Mouse (Mus musculus): ENCODE results near the gene Fam198b. TPM values are rescaled to one million over a fixed set of nuclear protein-coding genes. Genes with fewer than 3 reads are reported as not detected.

The Fam198b gene
- total RNA-seq, 2 experiments from 2014 or later, result 4.2 to 7.2 TPM

DNA sequence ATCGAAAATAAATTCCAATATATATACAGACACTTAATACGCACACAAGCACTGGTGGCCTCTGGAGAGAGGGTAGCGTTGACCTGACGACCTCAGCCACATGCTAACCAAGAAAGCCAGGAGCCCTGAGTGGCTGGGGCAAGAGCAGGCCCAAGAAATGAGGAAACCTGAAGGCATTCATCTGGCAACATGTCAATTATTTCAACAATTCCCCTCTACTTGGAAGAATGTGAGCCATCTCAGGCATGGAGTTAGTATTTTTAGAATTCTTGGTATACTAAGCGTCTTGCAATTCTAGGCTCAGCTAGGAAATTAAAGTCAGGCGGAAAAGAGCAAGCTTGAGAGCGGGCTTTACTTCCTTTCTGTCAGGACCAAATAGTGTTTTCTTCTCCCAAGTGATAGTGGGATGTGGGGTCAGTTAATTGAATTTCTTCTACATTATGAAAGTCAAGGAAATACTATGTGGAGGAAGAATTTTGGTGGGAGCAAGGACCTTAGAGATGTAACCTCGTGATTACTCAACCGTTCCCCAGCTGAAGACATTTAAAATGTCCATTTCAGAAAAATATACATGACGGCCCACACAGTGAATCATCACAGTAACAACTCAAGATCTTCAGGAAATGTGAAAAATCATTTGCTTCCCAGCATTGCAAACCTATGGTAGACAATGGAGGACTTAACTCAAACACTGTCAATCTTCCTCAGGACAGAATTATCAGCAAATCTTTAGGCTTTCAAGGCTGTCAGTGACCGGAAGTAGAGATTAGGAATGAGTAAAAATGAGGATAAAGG, 93.5 kb downstream of the Fam198b start:
- DNase-seq (ENCODE audit: low spot score in 2 of 2), result no peak

- no peak for DNase-seq (ENCODE audit: low spot score in 2 of 2)
These were observed 96.4 kb downstream of the Fam198b start for GRCm38 (mm10) chr3:79980714-79981113.

DNA sequence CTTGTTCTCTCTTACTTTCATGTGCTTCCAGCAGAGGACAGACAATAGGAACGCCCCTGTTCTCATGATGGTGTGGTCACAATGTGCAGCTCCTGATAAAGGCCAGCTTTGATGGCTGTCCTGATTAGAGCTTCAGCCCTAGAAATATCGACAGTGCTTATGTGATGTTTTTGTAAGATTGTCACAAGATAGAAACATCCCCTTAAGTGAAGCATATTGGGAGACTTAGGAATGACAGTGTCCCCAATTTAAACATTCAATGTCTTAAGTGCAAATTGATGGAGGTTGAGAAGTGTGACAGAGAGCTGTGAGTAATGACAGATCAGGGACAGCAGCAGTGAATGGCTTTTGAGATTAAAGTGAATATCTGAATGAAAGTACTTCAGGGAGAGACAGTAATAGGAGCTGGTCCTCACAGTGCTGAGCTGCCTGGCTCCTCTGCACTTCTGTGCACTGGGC, 99.7 kb downstream of the Fam198b start:
- no peak for DNase-seq (ENCODE audit: low spot score in 2 of 2)

DNA sequence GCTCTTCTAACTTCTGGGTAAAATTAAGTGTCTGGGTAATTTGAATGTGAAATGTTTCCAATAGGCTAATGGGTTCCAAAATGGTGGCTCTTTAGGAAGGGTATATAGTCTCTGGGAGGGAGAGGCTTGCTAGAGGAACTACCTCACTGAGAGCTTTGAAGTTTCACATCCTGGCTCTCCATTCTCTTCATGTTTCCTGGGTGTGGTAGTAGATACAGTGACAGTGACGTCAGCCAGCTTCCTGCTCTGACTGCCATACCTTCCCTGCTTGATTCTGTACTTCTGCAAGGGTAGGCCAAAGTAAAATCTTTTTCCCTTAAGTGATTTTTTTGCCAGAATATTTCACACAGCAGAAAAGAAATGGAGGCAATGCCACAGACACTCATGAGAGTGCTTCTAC, 100.2 kb downstream of the Fam198b start:
- DNase-seq (ENCODE audit: low spot score in 2 of 2), result no peak

- DNase-seq (ENCODE audit: low spot score in 2 of 2), result no peak
These were observed 104.9 kb downstream of the Fam198b start for GRCm38 (mm10) chr3:79989250-79989649.

DNA sequence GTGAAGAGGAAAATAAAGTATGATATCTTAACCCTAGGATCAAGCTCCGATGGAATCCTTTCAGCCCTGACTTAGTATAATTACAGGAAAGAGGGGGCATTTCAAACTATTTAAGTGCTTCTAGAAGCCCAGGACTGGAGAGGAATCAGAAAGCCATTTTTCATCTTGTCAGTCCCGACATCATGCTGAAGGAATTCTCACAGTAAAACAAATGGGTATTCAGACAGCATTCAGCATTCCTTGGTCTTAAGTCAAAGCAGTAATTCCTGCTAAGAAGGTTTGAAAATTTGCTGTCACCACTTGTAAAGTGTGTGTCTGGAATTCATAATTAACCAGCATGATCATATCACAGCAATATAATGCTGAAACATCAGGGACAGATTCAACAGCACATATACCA, 105.6 kb downstream of the Fam198b start:
- no peak for DNase-seq (ENCODE audit: low spot score in 2 of 2)

GRCm38 (mm10) chr3:79990480-79990879, 106.1 kb downstream of the Fam198b start:
- DNase-seq (ENCODE audit: low spot score in 2 of 2), result no peak

GRCm38 (mm10) chr3:79994029-79994539, 109.8 kb downstream of the Fam198b start:
- no peak for DNase-seq (ENCODE audit: low spot score in 2 of 2)

DNA sequence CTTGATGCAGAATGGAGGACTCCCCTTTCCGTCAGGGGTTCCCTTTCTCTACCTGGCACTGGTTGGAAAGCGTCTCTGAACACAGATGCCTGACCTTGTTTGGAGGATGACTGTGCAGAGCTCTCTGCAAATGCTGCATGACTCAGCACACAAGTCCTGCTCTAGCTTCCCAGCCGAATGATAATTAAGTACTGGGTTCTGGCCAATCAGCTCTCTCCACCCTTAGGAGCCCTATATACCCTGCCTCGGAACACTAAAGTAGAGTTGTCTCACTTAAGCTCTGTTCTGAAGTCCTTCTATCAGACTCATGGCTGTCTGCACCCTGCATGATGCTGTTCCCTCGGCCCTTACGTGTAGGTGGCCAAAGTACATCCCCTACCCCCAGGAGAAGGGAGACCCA, 111.4 kb downstream of the Fam198b start:
- DNase-seq (ENCODE audit: low spot score in 2 of 2), result no peak

Other genes starting within 250 kb of the Fam198b start
- gene Rxfp1, start 146.7 kb upstream of the Fam198b start, total RNA-seq (2021), result 1 to 10 TPM; 6.5 to 8.4 TPM
- 10 to 100 TPM; 20.7 to 21.8 TPM for gene Tmem144, start 31.8 kb upstream of the Fam198b start, total RNA-seq (2021)

Measured in layer of hippocampus, adult 18-20 months (tissue).